Mouse (Mus musculus) urinary bladder, postnatal 4 days (tissue): ENCODE measurements at regions not wholly inside any gene's neighbourhood (a gene's known extent, or its start where the extent isn't known, plus 50 kb on each side); places are given as distances from the start of the nearest gene placed in this dataset.
"Not testable (repeated sequence)": the region's sequence is repeated elsewhere in the genome, so short reads cannot be mapped to it uniquely, and the experiment has no call there.

ENCODE experiments used
- DNase-seq, 2 experiments: peaks; one replicate each; pipeline ENCODE4 v3.0.0; 2021 to 2022; ENCODE audit warnings: low spot score in 2 of 2

DNA sequence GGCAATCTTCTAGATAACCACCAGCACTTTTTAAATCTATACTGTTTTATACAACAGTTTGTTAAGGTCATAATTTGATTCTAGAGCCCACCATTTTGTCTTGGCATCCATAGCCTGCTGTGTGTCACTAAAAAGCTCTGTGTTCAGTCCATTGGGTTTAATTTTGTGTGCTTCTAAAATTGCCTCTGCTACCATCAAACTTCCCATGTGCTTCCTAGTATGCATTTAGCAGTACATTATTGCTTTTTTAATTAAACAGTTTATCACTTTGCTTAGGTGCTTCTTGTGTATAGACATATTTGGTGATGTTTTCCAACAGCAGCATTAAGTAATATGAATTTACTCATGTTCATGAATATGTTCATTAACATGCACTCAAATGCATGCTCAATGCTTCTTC lies 102.4 kb upstream of the Egfr start:
- no peak for DNase-seq

GRCm38 (mm10) chr11:16663806-16664205 lies 88.2 kb upstream of the Egfr start:
- DNase-seq, result no peak

- DNase-seq, result no peak
Observed at GRCm38 (mm10) chr11:16669453-16670251, 82.4 kb upstream of the Egfr start.

DNA sequence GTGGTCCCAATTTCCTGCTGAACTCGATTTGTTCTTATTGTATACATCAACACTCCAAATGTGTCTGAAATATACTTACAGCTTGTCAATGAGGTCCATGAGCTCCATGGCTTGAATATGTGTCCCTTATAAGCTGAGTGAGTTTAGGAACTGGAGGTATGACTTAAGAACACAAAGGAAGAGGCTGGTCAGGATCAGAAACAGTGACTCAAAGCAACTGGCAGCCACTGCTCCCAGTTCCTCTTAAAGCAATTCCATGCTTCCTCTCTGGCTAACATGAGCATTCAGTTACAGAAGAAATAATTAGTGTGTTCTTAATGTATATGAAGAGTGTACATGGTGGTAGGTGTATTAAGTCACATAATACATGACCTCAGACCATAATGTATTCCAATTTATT lies 81.7 kb upstream of the Egfr start:
- DNase-seq, result no peak

- not testable (repeated sequence) for DNase-seq
Observed at GRCm38 (mm10) chr11:16675951-16676350, 76.1 kb upstream of the Egfr start.

DNA sequence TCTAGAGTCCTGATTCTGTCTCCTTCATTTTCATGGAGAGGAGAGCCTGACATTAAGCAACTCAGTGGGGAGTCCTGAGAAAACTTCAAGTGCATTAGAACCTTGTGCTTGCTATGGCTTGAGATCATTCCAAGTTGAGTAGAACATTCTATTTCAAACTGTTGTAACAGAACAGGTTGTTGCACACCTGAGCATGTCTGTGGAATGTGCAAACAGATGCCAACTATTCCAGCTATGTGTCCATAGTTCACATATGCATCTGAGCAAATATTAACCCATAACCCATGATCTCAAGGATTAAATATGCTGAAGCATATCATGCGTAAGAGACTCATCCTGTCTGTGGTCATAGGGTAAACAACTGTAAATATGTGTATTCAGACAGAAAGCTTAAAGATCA lies 68.5 kb upstream of the Egfr start:
- DNase-seq, result no peak

DNA sequence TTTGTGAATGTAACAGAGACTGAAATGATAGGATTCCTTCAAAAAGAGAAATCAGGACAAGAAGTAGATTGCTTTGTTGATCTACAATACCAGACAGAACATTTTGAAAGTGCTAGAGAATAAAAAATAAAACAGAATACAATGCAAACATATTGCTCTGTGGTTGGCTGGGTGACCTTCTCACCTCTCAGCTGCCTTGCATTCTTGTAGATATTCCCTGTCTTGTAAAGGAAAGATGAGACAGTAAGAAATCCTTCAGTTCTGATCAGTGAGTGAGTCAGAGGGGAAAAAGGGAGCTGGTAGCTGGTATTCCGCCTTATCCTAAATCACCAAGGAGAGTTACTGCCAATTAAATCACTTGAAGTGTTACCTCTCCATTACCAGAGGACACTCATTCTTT lies 56.4 kb upstream of the Egfr start:
- DNase-seq, result no peak

- DNase-seq, result no peak
Observed at GRCm38 (mm10) chr11:16696787-16697186, 55.2 kb upstream of the Egfr start.

DNA sequence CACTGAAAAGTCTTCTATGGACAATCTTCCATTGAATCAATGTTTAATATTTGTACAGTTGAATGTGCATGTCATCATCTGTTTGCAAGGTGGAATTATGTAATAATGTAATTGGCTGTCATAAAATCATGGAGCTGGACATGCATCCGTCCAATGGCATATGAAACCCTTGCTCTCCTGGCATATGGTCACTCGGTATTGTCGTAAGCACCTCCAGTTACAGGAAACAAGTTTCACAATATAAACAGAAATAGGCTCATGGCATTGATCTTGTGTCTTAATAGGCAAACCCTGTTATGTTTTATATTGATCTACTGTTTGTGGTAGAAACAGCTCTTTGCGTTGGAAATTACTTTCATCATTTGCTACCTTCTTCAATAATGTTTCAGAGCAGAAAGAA lies 50.2 kb upstream of the Egfr start:
- no peak for DNase-seq
